Mouse (Mus musculus) embryonic facial prominence, embryonic 14.5 days (tissue): ENCODE data around the gene Shroom1. TPM values are rescaled to one million over a fixed set of nuclear protein-coding genes. Genes with fewer than 3 reads are reported as not detected.
"Not testable (repeated sequence)": the region's sequence is repeated elsewhere in the genome, so short reads cannot be mapped to it uniquely, and the experiment has no call there.

Source experiments
- ATAC-seq: fragments of 200-750 bp; cut with Nextera tagmentation; 2 replicates; pipeline ENCODE4 v1.8.0; 2017; ENCODE audit warnings: low read depth, moderate number of reproducible peaks, moderate TSS enrichment
- DNase-seq: peaks from one replicate; pipeline ENCODE4 v3.0.0-alpha.2; 2015; ENCODE audit warnings: low spot score
- H3K27ac ChIP-seq: fragments of 300-500 bp; sonication (generic); replicated peaks from 2 replicates; pipeline ENCODE4 v1.5.1; 2014; ENCODE audit warnings: low read depth, mild to moderate bottlenecking, low read length, moderate library complexity
- H3K27me3 ChIP-seq: fragments of 300-500 bp; sonication (generic); replicated peaks from 2 replicates; pipeline ENCODE4 v1.6.1; 2014; ENCODE audit warnings: low read length; ENCODE audit not compliant: control insufficient read depth, insufficient read depth
- H3K36me3 ChIP-seq: fragments of 300-500 bp; sonication (generic); 2 replicates; pipeline ENCODE4 v1.6.1; 2014; ENCODE audit warnings: low read length, mixed read lengths; ENCODE audit not compliant: control insufficient read depth, insufficient read depth
- H3K4me1 ChIP-seq: fragments of 300-500 bp; sonication (generic); 2 replicates; pipeline ENCODE4 v1.6.1; 2014; ENCODE audit warnings: antibody characterized with exemption, low read length; ENCODE audit not compliant: control insufficient read depth, insufficient read depth
- H3K4me2 ChIP-seq: fragments of 300-500 bp; sonication (generic); 2 replicates; pipeline ENCODE4 v1.6.1; 2014; ENCODE audit warnings: low read depth, mild to moderate bottlenecking, low read length, moderate library complexity, mixed read lengths
- H3K4me3 ChIP-seq: fragments of 300-500 bp; sonication (generic); 2 replicates; pipeline ENCODE4 v1.5.1; 2014; ENCODE audit warnings: low read depth, mild to moderate bottlenecking, low read length
- H3K9ac ChIP-seq: fragments of 300-500 bp; sonication (generic); 2 replicates; pipeline ENCODE4 v1.6.1; 2014; ENCODE audit warnings: low read depth, mild to moderate bottlenecking, low read length, moderate library complexity, mixed read lengths
- H3K9me3 ChIP-seq: fragments of 300-500 bp; sonication (generic); 2 replicates; pipeline ENCODE4 v1.6.1; 2016; ENCODE audit warnings: low read length; ENCODE audit not compliant: control insufficient read depth
- WGBS: fragments of 180-500 bp; shearing (Covaris S2); extraction: QIAGEN DNeasy Blood & Tissue Kit; methylation state at CpG from one replicate; pipeline ENCODE4 v1.1.7; 2014; 5-methylcytosine and 5-hydroxymethylcytosine counted together
- polyA plus RNA-seq: library from polyadenylated mRNA; unstranded; fragments of >200 nt; fragmentation: Nextera tagmentation; extraction: Ambion mirVana; gene quantifications from 2 replicates; pipeline ENCODE4 v1.2.1, GENCODE M21; 2014

Gene Shroom1
- polyA plus RNA-seq, 1 experiment from 2014 or later = 2.9 TPM

DNA sequence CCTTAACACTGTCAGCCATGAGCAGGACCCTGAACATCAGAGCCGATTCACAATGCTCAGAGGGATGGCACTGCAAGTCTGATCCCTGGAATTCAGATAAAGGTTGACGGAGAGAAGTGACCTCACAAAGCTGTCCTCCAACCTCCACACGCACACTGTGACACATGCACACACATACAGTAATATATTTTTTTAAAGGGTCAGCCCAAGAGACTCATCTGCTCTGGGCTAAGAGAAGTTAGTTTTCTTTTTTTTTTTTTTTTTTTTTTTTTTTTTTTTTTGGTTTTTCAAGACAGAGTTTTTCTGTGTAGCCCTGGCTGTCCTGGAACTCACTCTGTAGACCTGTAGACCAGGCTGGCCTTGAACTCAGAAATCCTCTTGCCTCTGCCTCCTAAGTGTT, 30.1 kb upstream of the Shroom1 start:
- not testable (repeated sequence) for H3K4me1 ChIP-seq, H3K27ac ChIP-seq, DNase-seq, ATAC-seq, H3K4me3 ChIP-seq, H3K9ac ChIP-seq, H3K27me3 ChIP-seq, H3K9me3 ChIP-seq, H3K4me2 ChIP-seq
- 80% methylated on average over 3 of the region's 3 CpGs for WGBS
- peaks cover 16% of the 10 kb centered on the region; the same call in 1 of the 2 replicates for H3K36me3 ChIP-seq

DNA sequence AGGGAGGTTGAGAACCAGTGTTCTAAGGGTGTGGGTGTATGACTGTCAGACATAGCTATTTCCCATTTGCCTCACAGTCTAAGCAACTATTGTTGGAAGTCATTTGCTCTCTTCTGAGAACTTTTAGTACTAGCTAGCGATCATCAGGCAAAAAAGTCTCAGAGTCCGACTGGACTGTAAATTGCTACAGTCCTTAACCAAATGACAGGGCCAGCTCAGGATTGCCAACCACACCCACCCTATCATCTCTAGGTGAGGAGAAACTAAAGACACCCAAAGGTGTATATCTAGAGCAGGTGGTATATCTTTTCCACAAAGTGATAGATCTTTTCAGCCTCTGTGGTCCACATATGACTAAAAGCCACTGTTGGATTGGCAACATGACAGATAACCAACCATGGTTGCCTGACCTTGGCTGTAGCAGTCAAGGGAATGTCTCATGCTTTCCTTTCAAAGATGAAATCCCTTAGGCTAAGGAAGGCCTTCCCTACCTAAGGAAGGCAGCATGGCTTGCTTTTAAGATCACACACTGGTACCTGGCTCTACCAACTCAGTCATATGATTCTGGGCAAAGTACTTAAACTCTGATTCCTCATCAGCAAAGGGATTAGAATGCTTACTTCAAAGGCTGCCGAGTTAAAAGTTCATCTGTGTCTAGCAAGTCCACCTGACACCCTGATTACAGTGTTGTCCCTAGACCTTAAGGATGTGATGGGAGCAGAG, 28.9 kb upstream of the Shroom1 start:
- Histone ChIP-seq H3K36me3 (peaks cover 16% of the 10 kb centered on the region; the same call in 1 of the 2 replicates), H3K27me3 (no peaks in the 10 kb centered on the region), H3K4me3 (no peak overlapping the region), H3K4me1 (peaks cover 7% of the 10 kb centered on the region), H3K9ac (no peak overlapping the region), H3K27ac (no peak overlapping the region), H3K4me2 (no peak overlapping the region), H3K9me3 (no peaks in the 10 kb centered on the region)
- 94% methylated on average over 3 of the region's 3 CpGs for WGBS
- ATAC-seq (no peak), DNase-seq (no peak)

- no peaks in the 10 kb centered on the region for H3K27me3 ChIP-seq
- peaks cover 16% of the 10 kb centered on the region; the same call in 1 of the 2 replicates for H3K36me3 ChIP-seq
- no peak for DNase-seq
- H3K27ac ChIP-seq = no peak overlapping the region
- WGBS = 96% methylated on average over 5 of the region's 5 CpGs
- H3K9ac ChIP-seq = no peak overlapping the region
- peaks cover 7% of the 10 kb centered on the region for H3K4me1 ChIP-seq
- no peak for ATAC-seq
- no peak overlapping the region for H3K4me3 ChIP-seq
- H3K4me2 ChIP-seq = no peak overlapping the region
- no peaks in the 10 kb centered on the region for H3K9me3 ChIP-seq
Measured at GRCm38 (mm10) chr11:53428716-53429057, 28.3 kb upstream of the Shroom1 start.

DNA sequence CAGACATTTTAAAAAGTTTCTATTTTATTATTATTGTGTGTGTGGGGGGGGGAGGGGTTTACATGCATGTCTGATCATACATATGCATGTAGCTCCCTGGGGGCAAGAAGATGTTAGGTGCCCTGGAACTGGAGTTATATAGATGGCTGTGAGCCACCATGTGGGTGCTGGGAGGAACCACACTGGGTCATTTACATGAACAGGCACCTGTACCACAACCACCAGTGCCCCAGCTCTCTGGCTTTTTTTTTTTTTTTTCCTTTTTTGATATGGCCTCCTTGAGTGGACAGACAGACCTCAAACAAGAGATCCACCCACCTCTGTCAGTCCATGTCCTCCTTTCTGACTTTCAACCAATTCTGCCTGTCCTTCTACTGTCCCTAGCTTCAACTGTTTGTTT, 27.8 kb upstream of the Shroom1 start:
- no peak for DNase-seq
- Histone ChIP-seq H3K4me3 (peak overlapping the region; percentile 90), H3K4me1 (peaks cover 7% of the 10 kb centered on the region), H3K27ac (no peak overlapping the region), H3K36me3 (peaks cover 16% of the 10 kb centered on the region; the same call in 1 of the 2 replicates), H3K27me3 (no peaks in the 10 kb centered on the region), H3K4me2 (peak overlapping the region; percentile 92), H3K9ac (no peak overlapping the region), H3K9me3 (no peaks in the 10 kb centered on the region)
- ATAC-seq = no peak

DNA sequence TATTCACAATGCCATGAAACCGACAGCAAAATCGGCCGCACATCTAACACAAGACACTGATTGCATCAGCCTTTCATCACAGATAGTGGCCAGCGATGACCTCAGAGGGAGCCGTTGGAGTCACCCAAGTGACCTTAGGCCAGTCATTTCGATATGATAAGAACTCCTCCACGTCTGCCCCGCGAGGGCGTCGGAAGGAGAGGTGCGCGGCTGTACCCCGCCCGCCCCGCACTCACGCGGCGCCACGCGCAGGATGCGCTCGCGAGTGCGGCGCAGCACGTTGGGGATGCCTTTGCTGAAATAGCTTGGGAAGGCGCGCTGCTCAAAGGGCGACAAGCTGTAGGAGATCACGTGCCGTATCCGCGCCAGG, 26.7 kb upstream of the Shroom1 start:
- Histone ChIP-seq H3K9ac (peak overlapping the region; percentile 94), H3K4me2 (peak overlapping the region; percentile 92), H3K27ac (peak overlapping the region; percentile 88), H3K9me3 (no peaks in the 10 kb centered on the region), H3K4me1 (peaks cover 7% of the 10 kb centered on the region), H3K36me3 (peaks cover 16% of the 10 kb centered on the region; the same call in 1 of the 2 replicates), H3K4me3 (peak overlapping the region; percentile 90), H3K27me3 (no peaks in the 10 kb centered on the region)
- DNase-seq (no peak), ATAC-seq (peak; percentile 45)
- WGBS = under 1% methylated on average over 30 of the region's 34 CpGs

DNA sequence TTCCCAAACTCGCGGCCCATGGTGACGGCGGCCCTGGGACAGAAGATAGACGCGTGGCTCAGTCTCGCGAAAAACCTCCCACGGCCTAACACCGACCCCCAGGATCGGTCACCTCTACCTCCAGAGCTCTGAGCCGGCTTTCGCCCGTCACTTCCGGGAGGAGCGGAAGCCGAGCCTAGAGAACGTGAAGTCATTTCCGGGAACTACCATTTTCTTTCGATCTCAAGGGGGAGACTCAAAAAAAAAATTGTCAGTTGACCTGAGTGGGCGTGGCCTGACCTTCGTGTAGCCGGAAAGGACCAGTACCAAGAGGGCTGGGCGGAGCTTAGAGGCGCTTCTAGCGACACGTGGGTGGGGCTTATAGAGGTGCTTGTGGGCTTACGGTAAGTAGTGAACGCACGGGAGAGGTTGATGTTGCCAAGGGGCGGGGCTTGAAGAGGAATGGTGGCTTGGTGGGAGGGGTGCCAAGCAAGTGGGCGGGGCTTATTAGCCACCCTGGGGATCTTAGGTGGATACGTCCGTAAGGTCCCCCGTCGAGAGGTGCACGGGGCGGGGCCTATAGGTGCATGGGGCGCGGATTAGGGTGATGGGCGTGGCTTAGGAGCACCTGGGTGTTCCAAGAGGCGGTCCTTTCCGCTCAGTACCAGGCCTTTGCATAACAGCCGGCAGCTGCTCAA, 26.2 kb upstream of the Shroom1 start, which contains the start of the genes Uqcrq and Gdf9:
Gene Uqcrq, minus strand, starts transcription at position 162 of the 677 bp plus-strand sequence.
Gene Gdf9, plus strand, starts transcription at position 354 of the 677 bp plus-strand sequence.
- Histone ChIP-seq H3K27ac (peak within 1 kb of the TSS; percentile 88), H3K4me1 (peaks cover 7% of the 10 kb centered on the region), H3K4me2 (peak within 1 kb of the TSS; percentile 92), H3K9me3 (no peaks in the 10 kb centered on the region), H3K36me3 (peaks cover 16% of the 10 kb centered on the region; the same call in 1 of the 2 replicates), H3K27me3 (no peaks in the 10 kb centered on the region), H3K4me3 (peak within 1 kb of the TSS; percentile 90), H3K9ac (peak within 1 kb of the TSS; percentile 94)
- ATAC-seq = peak; percentile 93
- WGBS = under 1% methylated on average over 44 of the region's 44 CpGs
- peak; percentile 100 for DNase-seq

DNA sequence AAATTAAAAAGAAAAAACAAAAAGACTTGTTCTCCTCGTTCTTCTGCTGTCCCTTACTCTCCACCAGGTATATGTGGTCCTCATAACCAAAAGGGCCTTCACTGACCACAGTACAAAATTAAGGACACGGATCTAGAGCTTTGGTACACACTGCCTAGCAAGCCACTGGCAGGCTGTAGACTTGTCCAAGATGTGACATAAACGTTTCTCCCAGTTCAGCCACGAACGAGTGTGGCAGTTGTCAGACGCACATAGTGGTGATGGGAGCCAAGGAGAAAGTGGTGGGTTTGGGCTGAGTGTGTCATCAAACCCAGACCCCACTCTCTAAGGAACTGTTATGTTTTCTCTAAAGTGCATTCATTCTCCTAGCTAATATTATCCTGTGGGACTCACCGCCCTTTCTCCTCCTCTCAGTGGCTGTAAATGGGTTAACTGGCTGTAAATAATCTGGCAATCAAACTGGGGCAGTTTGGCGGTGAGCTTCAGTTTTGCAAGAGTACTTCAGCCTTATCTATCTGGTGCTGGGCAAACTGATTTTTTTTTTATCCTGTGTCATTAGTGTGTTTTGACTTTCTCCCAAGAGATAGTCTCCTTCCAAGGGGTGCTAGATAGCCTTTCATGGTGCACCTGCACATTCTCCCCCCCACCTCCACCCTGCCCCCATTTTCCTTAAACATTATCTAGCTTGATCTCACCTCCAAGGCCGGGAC, 25.5 kb upstream of the Shroom1 start:
- H3K4me1 ChIP-seq = peaks cover 7% of the 10 kb centered on the region
- no peaks in the 10 kb centered on the region for H3K27me3 ChIP-seq
- peak overlapping the region; percentile 88 for H3K27ac ChIP-seq
- peak overlapping the region; percentile 94 for H3K9ac ChIP-seq
- H3K4me2 ChIP-seq = peak overlapping the region; percentile 92
- peaks cover 16% of the 10 kb centered on the region; the same call in 1 of the 2 replicates for H3K36me3 ChIP-seq
- WGBS = 20% methylated on average over 9 of the region's 9 CpGs
- H3K9me3 ChIP-seq = no peaks in the 10 kb centered on the region
- DNase-seq = no peak
- H3K4me3 ChIP-seq = peak overlapping the region; percentile 90
- ATAC-seq = peak; percentile 19

DNA sequence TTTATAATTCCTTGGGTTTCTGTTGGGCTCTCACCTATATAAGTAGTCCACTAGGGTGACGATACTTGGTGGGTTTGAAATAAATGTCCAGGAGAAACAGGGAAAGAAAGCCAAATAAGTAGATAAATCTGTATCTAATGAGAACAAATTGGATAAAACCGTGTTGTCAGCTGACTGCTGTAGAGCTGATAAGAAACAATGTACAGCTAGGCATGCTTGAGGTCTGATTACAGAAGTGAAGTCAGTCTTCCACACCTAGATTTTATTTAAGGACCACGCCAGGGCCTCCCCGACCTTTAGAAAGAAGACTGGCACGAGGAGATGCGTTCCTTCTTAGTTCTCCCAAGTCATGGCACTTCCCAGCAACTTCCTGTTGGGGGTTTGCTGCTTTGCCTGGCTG, 23.9 kb upstream of the Shroom1 start:
- Histone ChIP-seq H3K27ac (no peak overlapping the region), H3K9ac (no peak overlapping the region), H3K27me3 (no peaks in the 10 kb centered on the region), H3K4me1 (peaks cover 7% of the 10 kb centered on the region), H3K4me3 (no peak overlapping the region), H3K4me2 (no peak overlapping the region), H3K36me3 (peaks cover 12% of the 10 kb centered on the region; the same call in 1 of the 2 replicates), H3K9me3 (no peaks in the 10 kb centered on the region)
- DNase-seq = no peak
- 58% methylated on average over 6 of the region's 6 CpGs for whole genome bisulfite sequencing
- no peak for ATAC-seq
